18 mouse cellular contexts compared by ENCODE assay signal in genomic region chr9:17396056-17396455, GRCm38 (mm10).
DNase-seq lines count a peak whose midpoint lies in the region; ATAC-seq lines count a peak whose summit lies in the region.
"Had no signal": no experiment of that assay in that cellular context is flagged by ENCODE, and none has a peak within 500 bp of the region (broad histone marks: within the 10 kb centered on the region; RNA-seq: fewer than 3 reads in every experiment).

No protein-coding gene starts in this region.

- H3K27me3 ChIP-seq in hindbrain, embryonic 13.5 days = no peaks in the 10 kb centered on the region
- H3K27me3 ChIP-seq in hindbrain, embryonic 11.5 days (ENCODE audit: control insufficient read depth, insufficient read depth, low read length) = no peaks in the 10 kb centered on the region
- no peaks in the 10 kb centered on the region for H3K27me3 ChIP-seq in midbrain, embryonic 16.5 days (ENCODE audit: control insufficient read depth, insufficient read depth, low read depth, low read length)
- no peaks in the 10 kb centered on the region for H3K27me3 ChIP-seq in midbrain, embryonic 11.5 days (ENCODE audit: control insufficient read depth, insufficient read depth, low read length)
- H3K27me3 ChIP-seq: CH12.LX; heart, embryonic 12.5 days; intestine, embryonic 15.5 days; Patski had no signal

- no peaks in the 10 kb centered on the region for H3K36me3 ChIP-seq in hindbrain, embryonic 13.5 days
- no peaks in the 10 kb centered on the region for H3K36me3 ChIP-seq in hindbrain, embryonic 11.5 days (ENCODE audit: control insufficient read depth, insufficient read depth, low read length)
- H3K36me3 ChIP-seq in midbrain, embryonic 16.5 days (ENCODE audit: control insufficient read depth, insufficient read depth, low read length) = no peaks in the 10 kb centered on the region
- no peaks in the 10 kb centered on the region for H3K36me3 ChIP-seq in midbrain, embryonic 11.5 days (ENCODE audit: control insufficient read depth, insufficient read depth, low read length)
- H3K36me3 ChIP-seq: heart, embryonic 12.5 days; intestine, embryonic 15.5 days had no signal

- no peaks in the 10 kb centered on the region for H3K9me3 ChIP-seq in hindbrain, embryonic 13.5 days
- H3K9me3 ChIP-seq in hindbrain, embryonic 11.5 days (ENCODE audit: control insufficient read depth, low read length) = no peaks in the 10 kb centered on the region
- H3K9me3 ChIP-seq in midbrain, embryonic 16.5 days (replicated peaks; ENCODE audit: control insufficient read depth, low read length, poor library complexity, severe bottlenecking) = no peaks in the 10 kb centered on the region
- H3K9me3 ChIP-seq in midbrain, embryonic 11.5 days (ENCODE audit: control insufficient read depth, low read length) = no peaks in the 10 kb centered on the region
- H3K9me3 ChIP-seq: heart, embryonic 12.5 days; intestine, embryonic 15.5 days had no signal

- no peak overlapping the region for H3K9ac ChIP-seq in hindbrain, embryonic 13.5 days
- no peak overlapping the region for H3K9ac ChIP-seq in hindbrain, embryonic 11.5 days (ENCODE audit: low read depth, low read length)
- no peak overlapping the region for H3K9ac ChIP-seq in midbrain, embryonic 16.5 days (ENCODE audit: low read depth, low read length)
- H3K9ac ChIP-seq in midbrain, embryonic 11.5 days (ENCODE audit: low read length) = no peak overlapping the region
- H3K9ac ChIP-seq: forebrain, postnatal 0 days; heart, embryonic 12.5 days; intestine, embryonic 15.5 days had no signal

- no peak for DNase-seq in hindbrain, embryonic 11.5 days (ENCODE audit: low spot score)
- DNase-seq in midbrain, embryonic 11.5 days (ENCODE audit: low spot score, missing footprints) = no peak
- peak; percentile 6 for DNase-seq in retina, postnatal 1 day
- no peak for DNase-seq in retina, embryonic 14.5 days (ENCODE audit: low spot score)
- no peak for DNase-seq in cerebellum, adult 11 months
- DNase-seq: adrenal gland, postnatal 14 days; cerebellum, adult 2 months; cerebellum, postnatal 10 days; forebrain, postnatal 0 days; gastrocnemius, adult 2 months; gastrocnemius, postnatal 25 days had no signal

- no peak overlapping the region for H3K4me3 ChIP-seq in hindbrain, embryonic 13.5 days
- no peak overlapping the region for H3K4me3 ChIP-seq in hindbrain, embryonic 11.5 days (ENCODE audit: low read depth, low read length)
- no peak overlapping the region for H3K4me3 ChIP-seq in midbrain, embryonic 16.5 days (ENCODE audit: low read depth, low read length)
- H3K4me3 ChIP-seq in midbrain, embryonic 11.5 days (ENCODE audit: low read depth, low read length) = no peak overlapping the region
- H3K4me3 ChIP-seq: gastrocnemius, adult 2 months; heart, embryonic 12.5 days; intestine, embryonic 15.5 days had no signal

- no peaks in the 10 kb centered on the region for H3K4me1 ChIP-seq in hindbrain, embryonic 13.5 days (replicated peaks)
- H3K4me1 ChIP-seq in hindbrain, embryonic 11.5 days (replicated peaks; ENCODE audit: control insufficient read depth, insufficient read depth, low read length) = no peaks in the 10 kb centered on the region
- H3K4me1 ChIP-seq in midbrain, embryonic 16.5 days (ENCODE audit: control insufficient read depth, insufficient read depth, low read length) = no peaks in the 10 kb centered on the region
- H3K4me1 ChIP-seq in midbrain, embryonic 11.5 days (ENCODE audit: control insufficient read depth, insufficient read depth, low read length) = no peaks in the 10 kb centered on the region
- H3K4me1 ChIP-seq: heart, embryonic 12.5 days; intestine, embryonic 15.5 days had no signal

- ATAC-seq in hindbrain, embryonic 13.5 days (ENCODE audit: low FRiP score) = peak; percentile 43; the same call in 1 of the 2 replicates
- ATAC-seq in hindbrain, embryonic 11.5 days (ENCODE audit: low FRiP score) = no peak
- 0 out of 2 replicates have a peak, but pooled peaks have one; percentile 17 for ATAC-seq in midbrain, embryonic 16.5 days
- no peak for ATAC-seq in midbrain, embryonic 11.5 days (ENCODE audit: low FRiP score)
- ATAC-seq: activated CD4-positive, CD25-positive, alpha-beta regulatory T cell, adult 4 months; forebrain, postnatal 0 days; intestine, embryonic 15.5 days; Patski had no signal

- 61% methylated on average over 2 of the region's 2 CpGs for WGBS in hindbrain, embryonic 13.5 days
- 72% methylated on average over 2 of the region's 2 CpGs for WGBS in hindbrain, embryonic 11.5 days
- 70% methylated on average over 2 of the region's 2 CpGs for WGBS in midbrain, embryonic 16.5 days
- WGBS in midbrain, embryonic 11.5 days = 79% methylated on average over 2 of the region's 2 CpGs

- no peak overlapping the region for H3K4me2 ChIP-seq in hindbrain, embryonic 13.5 days
- H3K4me2 ChIP-seq in hindbrain, embryonic 11.5 days (replicated peaks; ENCODE audit: low read depth, low read length) = no peak overlapping the region
- no peak overlapping the region for H3K4me2 ChIP-seq in midbrain, embryonic 16.5 days (ENCODE audit: low read length)
- H3K4me2 ChIP-seq in midbrain, embryonic 11.5 days = no peak overlapping the region
- H3K4me2 ChIP-seq: heart, embryonic 12.5 days; intestine, embryonic 15.5 days had no signal

- H3K27ac ChIP-seq in hindbrain, embryonic 13.5 days = no peak overlapping the region
- H3K27ac ChIP-seq in hindbrain, embryonic 11.5 days (ENCODE audit: low read depth, low read length) = no peak overlapping the region
- no peak overlapping the region for H3K27ac ChIP-seq in midbrain, embryonic 16.5 days (ENCODE audit: low read length)
- no peak overlapping the region for H3K27ac ChIP-seq in midbrain, embryonic 11.5 days (ENCODE audit: low read depth, low read length)
- H3K27ac ChIP-seq: gastrocnemius, adult 2 months; intestine, embryonic 15.5 days had no signal

Comparison
In these comparisons a context has a peak if more than half of its experiments do, and no peak if none do; other contexts are left out.
1. ATAC-seq: peak in hindbrain, embryonic 13.5 days (single experiment) and midbrain, embryonic 16.5 days (single experiment); none in hindbrain, embryonic 11.5 days (single experiment) and midbrain, embryonic 11.5 days (single experiment).